Comparison of ENCODE assay signal across 11 mouse cellular contexts in genomic region chr8:89016465-89017070, GRCm38 (mm10). TPM values are rescaled to one million over a fixed set of nuclear protein-coding genes. Genes with fewer than 3 reads are reported as not detected.
"Had no signal": no experiment of that assay in that cellular context is flagged by ENCODE, and none has a peak within 500 bp of the region (broad histone marks: within the 10 kb centered on the region; RNA-seq: fewer than 3 reads in every experiment).

No protein-coding gene starts in this region.

- H3K27me3 ChIP-seq: liver, embryonic 13.5 days had no signal

- H3K4me3 ChIP-seq: limb, embryonic 15.5 days; liver, embryonic 13.5 days; midbrain, embryonic 13.5 days had no signal

- H3K9me3 ChIP-seq: limb, embryonic 15.5 days; liver, embryonic 13.5 days; midbrain, embryonic 13.5 days had no signal

- DNase-seq: kidney, adult 18-20 months; kidney, postnatal 14 days; layer of hippocampus, adult 9-11 months; layer of hippocampus, postnatal 36 days; liver, embryonic 13.5 days; liver, postnatal 0 days; lung, postnatal 14 days; right cerebral cortex, adult 18-20 months had no signal

- H3K36me3 ChIP-seq: limb, embryonic 15.5 days; liver, embryonic 13.5 days; midbrain, embryonic 13.5 days had no signal

RNA-seq across cellular contexts. Expression of gene Sall1, which starts 27.4 kb away (rescaled TPM):
- total RNA-seq: megakaryocyte progenitor cell, adult 5-6 weeks had no signal
